Mouse (Mus musculus) spleen, embryonic (tissue): ENCODE results near the gene Vps13d.

Source experiments
- CTCF ChIA-PET: fragments of 350-600 bp; sonication (Branson Sonifier 250); formaldehyde crosslinking; loops from one replicate; lab custom pipeline; 2022; lab: Charles Lee

Gene Vps13d

GRCm38 (mm10) chr4:144983821-144984371 is 210.9 kb downstream of the Vps13d start:
- CTCF ChIA-PET = no interaction called here

GRCm38 (mm10) chr4:144983228-144983744 is 211.5 kb downstream of the Vps13d start:
- CTCF ChIA-PET = no interaction called here

- CTCF ChIA-PET = no interaction called here
Observed at GRCm38 (mm10) chr4:144980811-144981551, 213.8 kb downstream of the Vps13d start.

GRCm38 (mm10) chr4:144980110-144980509 is 214.7 kb downstream of the Vps13d start:
- CTCF ChIA-PET = interaction anchor here (0.7 kb wide), 1 partner anchor 72 kb away, joined by 3 read pairs; no protein-coding TSS in a partner anchor

- CTCF ChIA-PET = no interaction called here
Observed at GRCm38 (mm10) chr4:144978039-144978438, 216.8 kb downstream of the Vps13d start.

DNA sequence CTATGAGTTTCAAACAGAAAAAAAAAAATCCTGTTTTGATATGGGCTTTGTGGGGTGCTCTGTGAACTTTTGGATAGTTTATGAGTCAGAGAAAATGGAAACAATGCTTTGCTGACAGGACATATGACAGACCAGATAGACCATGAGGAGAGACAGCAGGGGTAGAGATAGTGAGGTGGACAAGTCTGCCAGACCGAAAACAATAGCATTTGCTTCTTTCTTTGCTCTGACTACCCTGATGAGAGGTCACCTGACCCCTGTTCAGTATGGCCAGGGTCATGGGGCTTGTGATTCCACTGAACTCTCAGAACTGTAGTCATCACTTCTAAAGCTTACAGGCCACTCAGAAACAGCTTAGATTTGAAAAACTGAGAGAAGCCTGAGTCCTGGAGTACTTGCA is 217.7 kb downstream of the Vps13d start:
- CTCF ChIA-PET = no interaction called here

DNA sequence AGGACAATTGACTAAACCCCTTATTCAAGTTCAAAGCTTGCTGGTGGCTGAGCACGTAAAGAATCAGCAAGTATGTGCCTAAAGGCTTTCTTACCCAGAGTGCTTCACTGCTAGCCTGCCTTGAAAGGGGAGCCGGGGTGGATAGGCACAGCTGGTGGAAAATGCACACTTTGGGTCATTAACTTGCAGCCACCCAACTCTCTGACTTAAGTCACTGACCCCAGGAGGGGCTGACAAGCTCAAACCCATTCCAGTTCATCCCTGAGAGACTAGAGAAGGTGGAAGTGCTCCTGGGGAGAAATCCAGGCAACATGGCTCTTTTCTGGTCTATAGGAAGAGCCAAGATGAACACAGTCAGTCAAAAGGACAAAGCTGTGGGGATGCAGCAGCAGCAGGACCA is 219.3 kb downstream of the Vps13d start:
- CTCF ChIA-PET = no interaction called here

- CTCF ChIA-PET = no interaction called here
Observed at GRCm38 (mm10) chr4:144974458-144974857, 220.3 kb downstream of the Vps13d start.

- CTCF ChIA-PET = interaction anchor here (0.6 kb wide), 1 partner anchor 189 kb away, joined by 3 read pairs; no protein-coding TSS in a partner anchor
Observed at GRCm38 (mm10) chr4:144972948-144973720, 221.7 kb downstream of the Vps13d start.

GRCm38 (mm10) chr4:144971048-144971447 is 223.8 kb downstream of the Vps13d start:
- CTCF ChIA-PET = interaction anchor here (0.5 kb wide), 1 partner anchor 78 kb away, joined by 3 read pairs; the partner anchor contains the start of gene Dhrs3

DNA sequence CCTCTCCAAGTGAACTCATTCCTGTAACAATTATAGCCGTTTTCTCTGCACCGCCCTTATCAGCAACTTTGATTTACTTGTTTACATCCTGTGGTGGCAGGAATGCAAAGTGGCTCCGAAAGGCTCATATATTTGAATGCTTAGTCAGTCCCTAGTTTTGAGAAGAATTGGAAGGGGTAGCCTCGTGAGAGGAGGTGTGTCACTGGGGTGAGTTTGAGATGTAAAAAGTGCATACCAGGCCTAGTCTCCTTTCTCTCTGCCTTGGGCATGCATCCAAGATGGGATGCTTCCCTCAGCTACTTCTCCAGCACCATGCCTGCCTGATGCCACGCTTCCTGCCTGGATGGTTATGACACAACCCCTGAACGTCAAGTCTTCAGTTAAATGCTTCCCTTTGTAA is 225.8 kb downstream of the Vps13d start:
- CTCF ChIA-PET = no interaction called here

DNA sequence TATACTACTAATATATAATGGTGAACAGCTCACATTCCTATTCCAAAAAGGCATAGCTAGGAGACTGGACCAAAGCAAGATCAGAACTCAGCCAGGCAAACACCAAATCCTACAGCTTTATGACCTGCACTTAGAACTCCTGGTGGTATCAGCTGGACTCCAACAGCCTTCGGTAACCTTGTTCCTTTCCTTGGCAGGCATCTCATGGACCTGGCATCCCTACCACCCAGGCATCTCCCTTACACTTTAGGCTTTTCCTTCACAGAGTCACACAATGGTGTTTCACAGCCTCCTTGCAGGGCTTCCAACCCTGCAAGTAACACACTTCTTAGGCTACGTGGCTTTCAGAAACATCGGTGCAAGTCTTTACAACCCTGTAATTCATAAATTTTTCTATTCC is 226.4 kb downstream of the Vps13d start:
- CTCF ChIA-PET = no interaction called here

GRCm38 (mm10) chr4:144965255-144965654 is 229.6 kb downstream of the Vps13d start:
- CTCF ChIA-PET = no interaction called here

- CTCF ChIA-PET = no interaction called here
Observed at GRCm38 (mm10) chr4:144961696-144962095, 233.1 kb downstream of the Vps13d start.

DNA sequence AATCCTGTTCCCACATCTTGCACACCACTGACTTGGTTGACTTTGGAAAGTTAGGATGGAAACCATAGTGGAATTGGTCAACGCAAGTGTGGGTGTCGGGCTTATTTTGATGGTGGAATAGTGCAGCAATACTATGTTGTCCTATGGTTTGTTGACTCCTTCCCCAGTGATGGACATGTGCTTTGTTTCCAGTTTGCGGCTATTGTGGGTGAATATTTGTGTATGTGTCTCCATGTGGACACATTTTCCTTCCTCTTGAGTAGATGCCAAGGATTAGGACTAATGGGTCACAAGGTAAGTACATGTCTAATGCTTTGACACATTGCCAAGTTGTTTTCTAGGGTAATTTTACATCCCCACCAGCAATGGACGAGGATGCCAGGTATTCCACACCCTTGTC is 233.6 kb downstream of the Vps13d start:
- CTCF ChIA-PET = no interaction called here

DNA sequence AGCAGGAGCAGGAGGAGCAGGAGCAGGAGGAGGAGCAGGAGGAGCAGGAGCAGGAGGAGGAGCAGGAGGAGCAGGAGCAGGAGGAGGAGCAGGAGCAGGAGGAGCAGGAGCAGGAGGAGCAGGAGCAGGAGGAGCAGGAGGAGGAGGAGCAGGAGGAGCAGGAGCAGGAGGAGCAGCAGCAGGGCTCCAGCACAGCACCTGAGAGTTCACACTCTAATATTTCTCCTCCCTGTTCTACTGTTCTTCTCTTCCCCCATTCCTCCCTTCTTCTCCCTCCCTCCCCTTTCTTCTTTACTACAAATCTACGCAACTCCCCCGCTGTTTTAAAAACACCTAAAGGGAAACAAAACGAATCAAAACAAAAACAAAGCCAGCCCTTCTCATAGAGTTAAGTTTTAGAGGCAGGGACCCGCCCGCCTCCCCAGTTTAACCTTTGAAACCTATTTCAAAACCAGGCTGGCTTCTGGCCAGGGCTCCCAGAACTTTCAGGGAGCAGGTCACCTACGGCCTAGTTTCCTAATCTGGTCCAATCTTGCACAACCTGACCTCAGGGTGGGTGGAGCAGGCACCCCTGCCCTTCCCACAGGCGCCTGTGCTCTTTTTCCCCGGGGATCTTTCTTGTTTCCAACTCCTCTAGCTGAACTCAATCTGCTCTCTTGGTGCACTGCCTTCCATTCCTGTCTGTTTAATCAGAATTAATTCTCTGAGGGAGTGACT is 234.5 kb downstream of the Vps13d start:
- CTCF ChIA-PET = no interaction called here

DNA sequence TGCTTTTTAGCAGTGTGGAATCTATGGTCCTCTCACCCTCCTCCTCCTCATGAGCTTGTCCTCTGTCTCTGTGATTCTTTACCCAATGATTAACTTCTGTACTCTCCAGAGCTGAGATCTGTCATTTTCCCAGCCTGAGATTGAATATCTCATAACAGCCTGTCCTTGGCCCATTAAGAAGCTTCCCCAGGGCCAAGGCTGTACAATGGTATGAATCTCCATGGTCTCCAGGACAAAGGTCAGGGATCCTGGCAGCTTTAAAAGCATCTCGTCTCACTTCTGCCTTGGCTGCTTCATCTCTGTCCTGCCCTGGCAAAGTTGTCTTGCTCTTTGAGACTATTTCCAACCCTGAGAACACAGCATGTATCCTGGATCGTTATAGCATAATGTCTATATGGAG is 237.1 kb downstream of the Vps13d start:
- CTCF ChIA-PET = no interaction called here

DNA sequence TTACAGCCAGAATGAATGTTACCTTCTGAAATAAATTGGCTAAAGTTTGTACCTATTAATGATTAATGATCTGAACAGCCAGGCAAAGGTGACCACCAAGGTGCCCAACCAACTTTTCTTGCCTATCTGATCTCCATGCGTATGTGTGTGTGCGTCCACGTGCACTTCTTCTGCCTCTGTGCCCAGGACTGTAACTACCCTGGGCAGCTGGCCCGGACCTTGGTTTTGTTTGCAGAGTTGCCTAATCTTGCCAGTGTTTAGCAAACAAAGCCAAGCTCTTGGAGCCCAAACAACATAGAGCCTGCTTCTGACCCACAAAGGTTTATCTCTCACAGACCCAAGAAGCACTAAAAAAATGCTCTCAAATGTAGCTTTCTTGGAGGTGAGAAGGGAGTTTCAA is 237.6 kb downstream of the Vps13d start:
- CTCF ChIA-PET = no interaction called here

GRCm38 (mm10) chr4:144956293-144956692 is 238.5 kb downstream of the Vps13d start:
- CTCF ChIA-PET = no interaction called here

DNA sequence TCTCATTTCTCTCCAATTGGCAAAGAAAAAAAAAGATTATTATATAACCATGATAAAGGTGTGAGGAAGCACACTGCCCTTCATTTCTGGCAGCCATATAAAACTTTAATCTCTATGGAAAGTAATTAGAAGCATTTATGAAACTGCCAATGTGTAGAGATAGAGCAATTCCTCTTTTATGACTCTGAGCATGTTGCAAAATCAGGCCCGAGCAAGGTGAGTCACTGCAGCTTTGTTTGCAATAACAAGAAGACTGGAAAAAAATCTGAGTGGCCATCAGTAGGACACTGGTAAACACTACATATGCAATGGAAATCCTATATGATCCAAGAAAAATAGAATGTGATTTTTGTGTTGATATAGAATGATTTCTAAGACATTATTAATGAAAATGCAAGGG is 238.9 kb downstream of the Vps13d start:
- CTCF ChIA-PET = no interaction called here

- CTCF ChIA-PET = no interaction called here
Observed at GRCm38 (mm10) chr4:144953421-144953820, 241.4 kb downstream of the Vps13d start.

GRCm38 (mm10) chr4:144951859-144952258 is 242.9 kb downstream of the Vps13d start:
- CTCF ChIA-PET = no interaction called here
